Mouse (Mus musculus) layer of hippocampus, postnatal 25 days (tissue): ENCODE data around the gene C3ar1. TPM values are rescaled to one million over a fixed set of nuclear protein-coding genes. Genes with fewer than 3 reads are reported as not detected.

Experiments used
- DNase-seq, 2 experiments: peaks; one replicate each; pipeline ENCODE4 v3.0.0; 2022; ENCODE audit warnings: mixed read lengths in 2 of 2, low spot score in 1 of 2; ENCODE audit errors: extremely low spot score in 1 of 2
- total RNA-seq, 2 experiments: library from RNA; stranded (reverse); gene quantifications; 2 replicates each; pipeline ENCODE4 v1.2.3; 2021

Gene C3ar1
- total RNA-seq, 2 experiments from 2014 or later, result 0.62 to 1.2 TPM

- no peak for DNase-seq
These were observed 23.1 kb downstream of the C3ar1 start for GRCm38 (mm10) chr6:122832880-122833279.

DNA sequence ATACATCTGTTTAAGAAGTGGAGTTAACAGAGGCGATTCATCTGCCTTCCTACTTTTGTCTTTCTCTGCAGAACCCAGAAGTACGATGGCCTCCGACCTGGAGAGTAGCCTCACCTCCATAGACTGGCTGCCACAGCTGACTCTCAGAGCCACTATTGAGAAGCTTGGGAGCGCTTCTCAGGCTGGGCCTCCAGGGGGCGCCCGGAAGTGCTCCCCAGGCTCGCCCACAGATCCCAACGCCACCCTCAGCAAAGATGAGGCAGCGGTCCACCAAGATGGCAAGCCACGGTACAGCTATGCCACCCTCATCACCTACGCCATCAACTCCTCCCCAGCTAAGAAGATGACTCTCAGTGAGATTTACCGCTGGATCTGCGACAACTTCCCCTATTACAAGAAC is 27.9 kb downstream of the C3ar1 start:
- DNase-seq, result peak in 1 of 2 experiments; percentile 35

GRCm38 (mm10) chr6:122825923-122826742 is 29.8 kb downstream of the C3ar1 start:
- peak; percentile 57 to 60 for DNase-seq

- no peak for DNase-seq
These were observed 30.8 kb downstream of the C3ar1 start for GRCm38 (mm10) chr6:122825166-122825565.

DNA sequence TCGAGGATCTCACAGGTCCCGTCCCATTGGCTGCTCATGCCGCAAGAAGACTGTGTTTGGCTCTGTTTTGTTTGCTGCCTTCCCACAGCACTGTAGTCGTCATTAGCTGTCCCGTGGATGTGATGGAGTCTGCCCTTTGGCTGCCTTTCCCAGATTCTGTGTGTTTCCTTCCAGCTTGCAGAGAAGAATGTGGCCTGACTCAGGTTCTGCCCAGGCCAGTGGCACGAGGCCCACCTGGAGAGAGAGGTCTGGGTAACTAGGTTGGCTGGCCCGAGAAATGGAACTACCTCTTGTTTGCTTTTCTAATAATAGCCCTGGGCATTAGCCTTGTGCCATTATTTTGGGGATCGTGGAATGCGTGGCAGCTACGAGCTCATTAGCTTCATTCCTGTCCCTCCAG is 31.9 kb downstream of the C3ar1 start:
- DNase-seq, result no peak

DNA sequence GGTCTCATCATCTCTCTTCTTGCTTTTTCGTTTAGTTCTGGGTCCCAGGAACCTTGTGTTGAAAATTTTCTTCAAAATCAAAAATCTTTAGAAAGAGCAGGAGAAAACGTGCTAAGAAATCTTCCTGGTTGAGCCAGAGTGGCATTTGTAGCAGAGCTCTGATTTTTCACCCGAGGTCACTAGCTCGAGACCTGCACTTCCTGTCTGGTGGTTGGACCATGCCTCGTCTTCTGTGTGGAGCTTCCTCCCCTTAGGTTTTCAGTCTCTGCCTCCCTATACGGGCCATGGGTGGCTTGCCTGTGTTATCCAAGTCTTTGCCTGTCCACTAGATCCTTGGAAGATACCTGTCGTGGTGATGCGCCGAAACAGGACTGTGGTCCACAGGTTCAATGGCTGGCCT is 34.1 kb downstream of the C3ar1 start:
- DNase-seq, result no peak

DNA sequence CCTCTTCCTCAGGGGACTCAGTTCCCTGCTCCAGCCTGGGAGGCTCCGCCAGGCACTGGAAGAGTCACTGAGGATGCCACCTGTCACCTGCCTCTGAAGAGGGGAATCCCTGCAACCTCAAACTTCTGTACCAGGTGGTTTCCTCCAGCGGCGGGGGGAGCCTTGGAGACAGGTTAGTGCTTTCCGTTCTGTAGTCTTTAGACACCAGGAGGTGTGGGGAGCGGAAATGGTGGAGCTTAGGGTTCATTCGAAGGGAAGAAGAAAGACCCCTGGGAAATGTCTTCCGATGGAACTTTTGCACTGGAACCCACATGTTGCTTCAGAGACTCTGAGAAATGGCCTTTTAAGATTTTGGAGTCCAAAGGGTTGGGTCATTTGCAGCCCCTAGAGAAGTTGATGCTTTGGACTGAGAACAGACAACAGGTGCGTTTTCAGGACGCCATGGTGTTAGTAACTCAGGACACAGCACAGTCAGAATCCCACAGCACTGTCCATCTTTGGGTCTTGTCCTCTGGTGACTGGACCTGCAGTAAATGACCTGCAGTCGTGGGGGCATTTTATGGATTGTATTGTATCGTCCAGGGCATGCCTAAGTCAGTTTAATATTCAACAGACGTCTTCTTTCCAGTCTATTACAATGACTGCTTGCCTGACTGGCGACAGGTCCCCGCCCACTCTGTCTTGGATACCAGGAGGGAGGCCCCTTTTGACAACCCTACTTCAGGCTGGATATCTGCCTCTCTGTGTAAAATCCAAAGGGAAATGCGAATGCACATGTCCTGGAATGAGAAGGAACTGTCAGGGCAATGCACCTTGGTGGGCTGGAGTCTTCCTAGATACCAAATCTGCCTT is 34.9 kb downstream of the C3ar1 start:
- DNase-seq, result no peak

DNA sequence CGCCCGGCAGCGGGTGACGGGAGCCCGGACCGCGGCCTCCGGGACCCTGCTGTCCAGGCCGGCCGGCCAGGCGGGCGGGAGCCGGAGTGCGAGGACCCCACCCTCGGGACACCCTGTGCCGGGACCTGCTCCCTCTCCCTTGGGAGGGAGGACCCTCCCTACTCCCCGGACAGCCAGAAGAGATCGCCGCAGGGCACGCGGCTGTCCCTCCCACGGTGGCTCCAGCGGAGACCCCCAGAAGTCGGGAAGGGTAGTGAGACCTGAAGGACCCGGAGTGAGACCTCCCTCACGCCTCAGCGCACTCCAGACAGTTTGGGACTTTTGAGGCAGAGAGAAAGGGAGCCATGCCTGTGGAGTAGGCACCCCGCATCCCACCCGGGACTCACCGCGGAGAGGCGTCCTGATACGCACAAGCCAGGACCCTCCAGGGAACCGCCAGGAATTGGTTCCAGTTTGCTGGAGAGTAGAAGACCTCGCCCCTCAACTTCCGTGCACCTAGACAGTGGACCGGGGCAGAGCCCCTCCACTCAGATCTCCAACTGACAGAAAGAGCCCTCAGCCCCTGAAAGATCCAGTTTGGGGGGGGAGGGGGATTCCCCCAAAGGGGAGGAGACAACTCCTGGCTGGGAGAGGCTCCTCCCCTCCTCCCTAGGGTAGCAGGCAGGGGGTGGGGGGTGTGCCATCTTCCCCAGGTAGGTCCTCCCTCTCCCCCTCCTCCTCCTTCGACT is 35.7 kb downstream of the C3ar1 start:
- DNase-seq, result peak in 1 of 2 experiments; percentile 32

DNA sequence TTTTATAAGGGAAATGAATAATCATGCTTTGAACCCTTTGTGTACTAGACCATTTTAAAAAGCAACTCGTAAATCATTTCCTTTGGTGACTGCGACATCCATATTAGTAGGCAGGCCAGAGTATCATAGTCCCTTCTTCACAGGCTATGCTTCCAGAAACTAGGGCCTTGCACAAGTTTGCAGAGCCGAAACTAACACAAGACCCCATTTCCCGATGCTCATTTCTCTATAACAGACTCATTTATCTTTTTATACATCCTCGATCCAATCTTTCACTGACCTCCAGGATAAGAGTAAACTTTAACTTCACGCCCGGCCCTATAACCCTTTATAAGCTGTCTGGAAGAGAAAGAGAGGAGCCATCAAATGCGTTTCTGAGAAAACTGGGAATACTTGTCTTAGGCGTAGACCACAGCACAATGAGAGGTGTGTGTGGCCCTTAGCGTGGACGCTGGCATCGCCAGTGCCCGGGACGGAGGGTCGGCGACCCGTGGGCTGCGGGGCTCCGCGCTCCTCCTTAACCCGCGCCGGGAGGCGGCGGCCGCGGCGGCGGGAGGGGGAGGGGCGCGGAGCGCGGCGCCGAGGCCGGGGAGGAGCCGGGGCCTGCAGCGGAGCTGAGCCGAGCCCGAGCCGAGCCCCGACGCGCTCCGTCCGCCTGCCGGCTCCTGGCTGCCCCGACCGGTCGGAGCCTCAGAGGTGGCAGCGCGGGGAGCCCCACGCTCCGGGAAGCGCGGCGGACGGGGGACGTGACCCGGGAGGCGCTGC is 36.5 kb downstream of the C3ar1 start, which contains the start of gene Foxj2:
TSS of gene Foxj2 (plus strand) at position 609 of the 765 bp plus-strand sequence.
- peak; percentile 62 to 73 for DNase-seq

- no peak for DNase-seq
These were observed 42.3 kb downstream of the C3ar1 start for GRCm38 (mm10) chr6:122813640-122814039.

- DNase-seq, result no peak
These were observed 43.2 kb downstream of the C3ar1 start for GRCm38 (mm10) chr6:122812716-122813115.

DNA sequence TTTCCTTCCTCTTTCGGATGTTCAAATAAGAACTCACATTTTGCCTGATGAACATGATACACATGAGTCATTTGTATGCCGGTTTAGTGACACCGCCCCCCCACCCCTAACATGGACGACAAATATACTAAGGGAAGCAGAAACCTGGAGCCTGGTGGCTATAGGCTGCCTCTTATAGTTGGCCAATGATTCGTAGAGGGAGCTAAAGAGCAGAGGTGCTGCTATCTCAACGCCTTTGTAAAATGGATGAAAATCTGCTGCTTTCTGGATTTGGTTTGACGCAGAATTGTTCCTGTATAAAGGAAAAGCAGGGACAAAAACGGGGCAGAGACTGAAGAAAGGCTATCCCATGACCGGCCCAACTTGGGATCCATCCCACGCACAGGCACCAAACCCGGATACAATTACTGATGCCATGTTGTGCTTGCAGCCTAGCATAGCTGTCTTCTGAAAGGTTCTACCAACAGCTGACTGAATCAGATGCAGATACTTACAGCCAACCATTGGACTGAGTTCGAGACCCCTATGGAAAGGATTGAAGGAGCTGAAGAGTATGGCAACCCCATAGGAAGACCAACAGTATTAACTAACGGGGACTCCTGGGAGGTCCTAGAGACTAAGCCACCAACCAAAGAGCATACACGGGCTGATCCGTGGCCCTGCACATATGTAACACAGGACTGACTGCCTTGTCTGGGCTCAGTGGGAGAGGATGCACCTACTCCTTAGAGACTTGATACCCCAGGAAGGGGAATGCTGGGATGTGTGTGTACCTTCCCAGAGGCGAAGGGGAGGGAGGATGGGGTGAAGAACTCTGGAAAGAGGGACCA is 44.0 kb downstream of the C3ar1 start:
- DNase-seq, result no peak

DNA sequence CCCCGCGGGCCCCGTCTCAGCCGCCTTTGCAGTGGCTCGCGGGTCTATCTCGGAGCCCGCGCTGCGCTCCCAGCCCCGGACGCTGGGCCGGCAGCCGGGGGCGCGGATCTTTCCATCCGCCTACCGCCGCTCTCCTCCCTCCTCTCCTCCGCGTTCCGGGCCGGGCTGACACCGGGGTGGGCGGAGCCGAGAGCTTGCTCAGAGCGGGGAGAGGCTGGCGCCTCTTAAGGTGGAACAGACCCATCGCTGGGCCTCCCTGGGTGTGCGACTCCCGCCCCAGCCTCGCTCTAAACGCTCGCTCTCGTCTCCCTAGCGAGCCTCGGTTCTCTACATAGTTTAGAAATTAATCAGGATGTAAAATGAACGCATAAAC is 44.7 kb downstream of the C3ar1 start:
- peak in 1 of 2 experiments; percentile 78 for DNase-seq

DNA sequence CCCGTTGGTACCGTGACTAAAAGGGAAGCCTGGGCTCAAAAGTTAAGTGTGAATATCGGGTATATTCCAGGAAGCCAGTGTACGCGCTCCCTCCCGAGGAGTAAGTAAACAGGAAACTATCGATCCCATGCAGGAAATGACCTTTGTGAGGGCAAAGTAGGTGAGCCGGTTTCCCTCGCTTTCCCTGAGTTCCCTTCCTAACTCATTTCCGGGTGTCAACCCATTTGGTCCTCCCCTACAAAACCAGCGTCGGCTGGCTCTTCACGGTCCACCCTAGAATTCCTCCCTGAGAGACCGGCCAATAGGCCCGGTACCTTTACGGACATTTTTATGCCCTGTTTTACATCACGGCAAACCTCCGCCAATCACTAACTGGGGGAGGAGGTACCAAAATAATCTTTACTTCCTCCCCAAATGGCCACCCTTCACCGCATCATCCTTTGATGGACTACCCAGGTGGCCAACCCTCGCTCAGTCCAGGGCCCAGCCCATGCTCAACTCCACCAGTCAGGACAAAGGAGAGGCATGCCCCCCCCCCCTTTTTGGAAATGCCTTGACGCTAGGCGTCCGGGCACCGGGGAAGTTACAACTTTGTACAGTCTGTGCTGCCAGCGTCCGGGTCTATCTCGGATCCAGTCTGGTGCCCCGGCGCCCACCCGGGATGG is 45.2 kb downstream of the C3ar1 start:
- DNase-seq, result peak; percentile 84 to 85

DNA sequence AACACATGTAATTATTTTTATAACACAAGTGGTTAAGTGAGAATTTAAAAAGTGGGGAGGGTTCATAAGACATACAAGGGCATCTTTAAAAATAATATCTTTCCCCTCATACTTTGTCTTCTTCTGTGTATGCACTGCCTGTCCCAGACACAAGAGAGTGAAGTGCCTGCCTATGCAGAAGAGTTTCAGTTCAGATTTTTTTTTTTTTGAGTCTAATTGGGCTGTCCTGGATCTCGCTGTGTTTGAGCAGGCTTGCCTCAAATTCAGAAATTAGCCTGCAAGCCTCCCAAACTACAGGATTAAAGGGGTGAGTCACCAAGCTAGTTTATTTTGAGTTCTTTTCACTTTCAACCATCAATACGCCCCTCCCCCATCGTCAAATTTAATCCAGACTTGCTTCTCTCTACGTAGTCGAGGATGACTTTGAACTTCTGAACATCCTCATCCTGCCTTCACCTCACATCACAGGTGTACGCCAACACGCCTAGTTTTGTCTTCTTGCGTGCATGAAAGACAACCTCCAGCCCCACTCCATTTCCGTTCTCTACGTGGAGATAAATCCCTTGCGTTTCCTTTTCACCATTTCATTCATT is 45.8 kb downstream of the C3ar1 start:
- no peak for DNase-seq

DNA sequence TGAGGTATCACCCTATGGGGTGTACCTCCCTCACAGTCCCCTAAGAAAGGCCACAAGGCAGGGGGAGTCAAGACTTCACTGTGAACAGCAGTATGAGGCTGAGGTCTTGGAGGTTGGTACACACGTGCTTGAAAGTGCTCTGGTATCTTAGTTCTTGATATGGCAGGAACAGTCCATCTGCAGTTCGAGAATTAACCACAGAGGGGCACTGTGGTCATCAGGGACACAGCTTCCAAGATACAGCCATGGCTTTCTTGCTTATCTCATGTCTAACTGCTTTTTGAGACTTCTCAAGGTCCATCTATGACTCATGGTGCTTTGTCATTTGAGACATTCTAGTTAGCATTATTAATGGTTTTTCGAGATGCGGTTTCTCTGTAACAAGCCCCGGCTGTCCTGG is 51.5 kb downstream of the C3ar1 start:
- peak in 1 of 2 experiments; percentile 86 for DNase-seq

GRCm38 (mm10) chr6:122801801-122802514 is 54.0 kb downstream of the C3ar1 start:
- DNase-seq, result peak in 1 of 2 experiments; percentile 37
